Mouse (Mus musculus): ENCODE measurements around the gene Fbln1. TPM values are rescaled to one million over a fixed set of nuclear protein-coding genes. Genes with fewer than 3 reads are reported as not detected.
A peak's percentile ranks its signal among the peaks of the same experiment; 100 is the strongest.

Fbln1 gene
- total and polyA plus RNA-seq, 2 experiments from 2014 or later = 46.2 to 57.8 TPM

DNA sequence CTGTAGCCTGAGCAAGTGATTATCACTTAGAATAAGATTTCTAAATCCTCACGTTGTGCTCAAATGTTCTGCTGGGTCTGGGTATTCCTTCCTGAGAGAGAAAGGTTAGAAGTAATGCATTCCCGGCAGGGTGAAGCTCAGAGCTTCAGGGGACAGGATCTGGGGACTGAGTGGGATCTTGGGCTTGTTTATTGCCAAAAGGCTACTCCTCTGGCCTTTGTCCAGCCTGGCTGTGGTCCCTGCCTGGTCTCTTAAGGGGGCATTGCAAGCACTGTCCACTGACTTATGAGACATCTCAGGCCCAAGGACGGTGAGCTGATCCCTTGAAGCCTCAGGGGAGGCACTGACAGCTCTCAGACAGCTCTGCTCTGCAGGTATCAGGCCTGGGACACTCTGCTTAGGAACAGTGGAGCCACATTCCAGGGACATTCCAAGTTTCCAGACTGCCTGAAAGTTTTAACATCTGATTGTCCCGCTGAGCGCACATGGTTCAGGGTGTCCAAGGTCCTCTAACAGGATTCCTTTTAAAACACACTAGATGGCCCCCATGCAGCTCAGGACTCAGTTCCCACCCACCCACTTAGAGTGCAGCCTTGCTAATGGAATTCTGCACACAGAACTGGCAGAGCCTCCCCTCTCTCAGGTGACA is 13.0 kb downstream of the Fbln1 start:
- H3K27me3 ChIP-seq (ENCODE audit: insufficient read depth, low read length) = no peaks in the 10 kb centered on the region
- H3K9me3 ChIP-seq (ENCODE audit: low read length) = no peaks in the 10 kb centered on the region
- no peak overlapping the region for H3K27ac ChIP-seq (ENCODE audit: low read depth, low read length)
- DNase-seq (ENCODE audit: low spot score) (peak; percentile 22), ATAC-seq (ENCODE audit: low FRiP score) (no peak)
- TF ChIP-seq CTCF (IDR thresholded peaks at IDR 0.05) = no peak
- no peak overlapping the region for H3K4me3 ChIP-seq (ENCODE audit: low read depth, low read length)
- H3K4me2 ChIP-seq (ENCODE audit: low read depth, low read length, poor library complexity, severe bottlenecking) = no peak overlapping the region
- H3K36me3 ChIP-seq (ENCODE audit: insufficient read depth, low read length) = no peaks in the 10 kb centered on the region
- 76% methylated on average over 5 of the region's 5 CpGs for WGBS
- 0 out of 2 replicates have a peak, but pooled peaks cover 3% of the 10 kb centered on the region for H3K4me1 ChIP-seq (ENCODE audit: insufficient read depth, low read length)
- H3K9ac ChIP-seq (replicated peaks; ENCODE audit: low read length, poor library complexity, severe bottlenecking) = no peak overlapping the region

DNA sequence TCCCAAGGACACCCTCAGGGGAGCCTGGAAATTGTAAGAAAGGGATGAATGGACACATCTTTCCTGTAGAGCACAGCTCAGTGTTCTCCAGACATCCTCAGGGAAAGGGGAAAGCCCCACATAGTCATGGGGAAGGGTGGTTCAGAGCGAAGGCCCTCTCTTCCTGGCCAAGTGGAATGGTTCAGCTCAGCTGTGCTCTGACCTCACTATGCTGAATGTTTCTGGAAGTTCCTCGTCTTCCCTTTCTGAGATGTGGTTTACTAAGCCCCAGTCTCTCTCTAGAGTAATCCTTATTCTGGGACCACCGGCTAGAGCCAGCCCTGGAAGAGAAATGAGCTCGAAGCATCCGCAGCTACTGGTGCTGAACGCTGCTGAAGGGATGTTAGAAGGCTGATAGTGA is 14.6 kb downstream of the Fbln1 start:
- TF ChIP-seq CTCF (IDR thresholded peaks at IDR 0.05) = no peak
- Histone ChIP-seq H3K4me3 (ENCODE audit: low read depth, low read length) (no peak overlapping the region), H3K27ac (ENCODE audit: low read depth, low read length) (no peak overlapping the region), H3K27me3 (ENCODE audit: insufficient read depth, low read length) (no peaks in the 10 kb centered on the region), H3K36me3 (ENCODE audit: insufficient read depth, low read length) (no peaks in the 10 kb centered on the region), H3K9ac (replicated peaks; ENCODE audit: low read length, poor library complexity, severe bottlenecking) (no peak overlapping the region), H3K4me2 (ENCODE audit: low read depth, low read length, poor library complexity, severe bottlenecking) (no peak overlapping the region), H3K9me3 (ENCODE audit: low read length) (no peaks in the 10 kb centered on the region), H3K4me1 (ENCODE audit: insufficient read depth, low read length) (0 out of 2 replicates have a peak, but pooled peaks cover 3% of the 10 kb centered on the region)
- 87% methylated on average over 6 of the region's 6 CpGs for WGBS
- ATAC-seq (ENCODE audit: low FRiP score) (no peak), DNase-seq (ENCODE audit: low spot score) (no peak)

DNA sequence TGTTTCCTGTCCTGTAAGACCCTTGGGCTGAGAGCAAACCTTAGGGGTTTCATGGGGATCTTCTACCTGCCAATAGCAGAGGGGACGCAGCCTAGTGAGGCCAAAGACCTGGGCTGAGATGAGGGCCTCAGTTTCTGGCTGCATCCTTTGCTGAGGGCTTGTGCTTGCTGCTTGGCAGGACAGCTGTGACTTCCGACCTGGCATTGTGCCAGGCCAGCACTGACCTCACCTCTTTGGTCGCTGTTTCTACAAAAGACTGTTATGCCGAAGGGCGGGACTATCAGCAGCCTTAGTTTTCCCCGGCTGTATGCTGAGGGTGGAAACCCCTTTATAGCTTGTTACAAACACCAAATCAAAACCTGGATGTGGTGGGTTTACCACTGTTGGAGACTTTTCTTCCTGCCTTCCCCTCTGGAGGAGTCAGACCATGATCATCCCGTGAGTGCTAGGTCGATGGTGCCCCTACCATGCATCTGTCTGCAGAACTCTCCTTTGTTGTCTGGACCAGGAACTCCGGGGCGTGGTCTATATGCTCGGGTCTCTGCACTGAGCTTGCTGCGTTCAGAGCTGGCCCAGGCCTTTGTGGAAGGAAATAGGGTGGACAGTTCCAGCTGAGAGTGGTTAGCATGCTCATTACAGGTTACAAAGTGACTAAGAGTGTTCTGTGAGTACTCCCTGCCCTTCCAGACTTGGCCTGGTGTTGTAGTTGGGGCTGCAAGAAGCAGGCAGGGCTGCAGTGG is 15.5 kb downstream of the Fbln1 start:
- Histone ChIP-seq H3K4me1 (ENCODE audit: insufficient read depth, low read length) (0 out of 2 replicates have a peak, but pooled peaks cover 3% of the 10 kb centered on the region), H3K9ac (replicated peaks; ENCODE audit: low read length, poor library complexity, severe bottlenecking) (no peak overlapping the region), H3K4me2 (ENCODE audit: low read depth, low read length, poor library complexity, severe bottlenecking) (no peak overlapping the region), H3K9me3 (ENCODE audit: low read length) (no peaks in the 10 kb centered on the region), H3K27me3 (ENCODE audit: insufficient read depth, low read length) (no peaks in the 10 kb centered on the region), H3K36me3 (ENCODE audit: insufficient read depth, low read length) (no peaks in the 10 kb centered on the region), H3K27ac (ENCODE audit: low read depth, low read length) (no peak overlapping the region), H3K4me3 (ENCODE audit: low read depth, low read length) (no peak overlapping the region)
- TF ChIP-seq CTCF (IDR thresholded peaks at IDR 0.05) = no peak
- WGBS = 64% methylated on average over 12 of the region's 12 CpGs
- no peak for DNase-seq (ENCODE audit: low spot score)
- no peak for ATAC-seq (ENCODE audit: low FRiP score)

DNA sequence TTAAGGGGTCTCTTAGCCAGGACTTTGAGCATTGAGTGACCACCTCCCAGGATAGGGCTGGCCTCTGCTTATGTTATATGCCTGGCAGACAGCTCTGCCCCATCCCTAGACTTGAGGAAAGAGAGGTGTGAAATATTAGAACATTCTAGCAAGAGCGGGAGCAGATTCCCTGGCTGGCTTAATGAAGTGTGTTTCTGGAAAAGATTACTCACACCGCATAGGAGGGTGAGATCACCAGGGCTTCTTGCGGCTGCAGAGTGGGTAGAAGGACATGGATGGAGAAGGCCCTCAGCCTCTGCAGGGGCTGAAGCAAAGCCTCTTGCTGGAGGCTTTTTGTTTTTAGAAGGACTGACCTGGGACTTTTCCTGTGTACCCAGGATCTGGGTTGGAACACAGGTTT is 19.9 kb downstream of the Fbln1 start:
- 0 out of 2 replicates have a peak, but pooled peaks cover 3% of the 10 kb centered on the region for H3K4me1 ChIP-seq (ENCODE audit: insufficient read depth, low read length)
- 91% methylated on average over 3 of the region's 3 CpGs for WGBS
- no peak for ATAC-seq (ENCODE audit: low FRiP score)
- no peak overlapping the region for H3K9ac ChIP-seq (replicated peaks; ENCODE audit: low read length, poor library complexity, severe bottlenecking)
- H3K36me3 ChIP-seq (ENCODE audit: insufficient read depth, low read length) = no peaks in the 10 kb centered on the region
- TF ChIP-seq CTCF (IDR thresholded peaks at IDR 0.05) = no peak
- H3K27me3 ChIP-seq (ENCODE audit: insufficient read depth, low read length) = no peaks in the 10 kb centered on the region
- no peak for DNase-seq (ENCODE audit: low spot score)
- no peak overlapping the region for H3K4me2 ChIP-seq (ENCODE audit: low read depth, low read length, poor library complexity, severe bottlenecking)
- no peaks in the 10 kb centered on the region for H3K9me3 ChIP-seq (ENCODE audit: low read length)
- H3K4me3 ChIP-seq (ENCODE audit: low read depth, low read length) = no peak overlapping the region
- H3K27ac ChIP-seq (ENCODE audit: low read depth, low read length) = no peak overlapping the region

DNA sequence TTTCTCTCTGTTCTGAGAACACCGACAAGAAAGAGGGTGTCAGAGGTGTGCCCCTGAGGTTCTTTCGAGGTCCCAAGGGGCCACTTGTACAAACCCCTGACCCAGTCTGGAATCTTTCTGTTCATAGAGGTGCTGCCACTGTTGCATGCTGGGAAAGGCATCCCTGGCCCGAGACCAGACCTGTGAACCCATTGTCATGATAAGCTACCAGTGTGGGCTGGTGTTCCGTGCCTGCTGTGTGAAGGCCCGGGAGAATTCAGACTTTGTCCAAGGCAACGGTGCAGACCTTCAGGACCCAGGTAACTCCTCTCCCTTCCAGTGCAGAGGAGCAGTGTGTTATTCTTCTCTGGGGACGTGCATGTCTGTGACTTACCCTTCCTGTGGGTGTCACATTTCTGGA is 21.1 kb downstream of the Fbln1 start:
- TF ChIP-seq CTCF (IDR thresholded peaks at IDR 0.05) = no peak
- H3K36me3 ChIP-seq (ENCODE audit: insufficient read depth, low read length) = no peaks in the 10 kb centered on the region
- no peak for DNase-seq (ENCODE audit: low spot score)
- H3K9ac ChIP-seq (replicated peaks; ENCODE audit: low read length, poor library complexity, severe bottlenecking) = no peak overlapping the region
- no peaks in the 10 kb centered on the region for H3K9me3 ChIP-seq (ENCODE audit: low read length)
- WGBS = 84% methylated on average over 7 of the region's 7 CpGs
- H3K4me3 ChIP-seq (ENCODE audit: low read depth, low read length) = no peak overlapping the region
- no peaks in the 10 kb centered on the region for H3K27me3 ChIP-seq (ENCODE audit: insufficient read depth, low read length)
- no peak overlapping the region for H3K27ac ChIP-seq (ENCODE audit: low read depth, low read length)
- no peak overlapping the region for H3K4me2 ChIP-seq (ENCODE audit: low read depth, low read length, poor library complexity, severe bottlenecking)
- ATAC-seq (ENCODE audit: low FRiP score) = no peak
- H3K4me1 ChIP-seq (ENCODE audit: insufficient read depth, low read length) = no peaks in the 10 kb centered on the region

DNA sequence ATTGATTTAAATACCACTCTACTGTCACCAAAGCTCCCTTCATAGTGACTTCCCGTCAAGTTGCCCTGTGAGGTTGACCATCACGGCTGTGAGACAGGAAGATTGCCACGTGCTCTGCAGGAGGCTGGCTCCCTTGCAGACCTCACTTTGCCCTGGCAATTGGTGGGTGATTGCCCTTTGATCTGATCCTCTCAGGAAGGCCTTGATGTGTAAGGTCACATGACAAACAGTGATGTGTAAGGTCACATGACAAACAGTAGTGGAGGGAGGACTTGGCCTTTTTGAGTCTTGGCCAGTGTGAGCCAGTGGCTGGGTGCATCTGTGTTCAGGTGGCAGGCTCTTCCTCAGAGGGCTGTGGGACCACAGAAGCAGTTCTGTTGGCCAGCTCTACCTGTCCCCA is 22.8 kb downstream of the Fbln1 start:
- Histone ChIP-seq H3K4me1 (ENCODE audit: insufficient read depth, low read length) (no peaks in the 10 kb centered on the region), H3K4me2 (ENCODE audit: low read depth, low read length, poor library complexity, severe bottlenecking) (no peak overlapping the region), H3K4me3 (ENCODE audit: low read depth, low read length) (no peak overlapping the region), H3K27ac (ENCODE audit: low read depth, low read length) (no peak overlapping the region), H3K9ac (replicated peaks; ENCODE audit: low read length, poor library complexity, severe bottlenecking) (no peak overlapping the region), H3K36me3 (ENCODE audit: insufficient read depth, low read length) (no peaks in the 10 kb centered on the region), H3K9me3 (ENCODE audit: low read length) (no peaks in the 10 kb centered on the region), H3K27me3 (ENCODE audit: insufficient read depth, low read length) (no peaks in the 10 kb centered on the region)
- ATAC-seq (ENCODE audit: low FRiP score) (no peak), DNase-seq (ENCODE audit: low spot score) (no peak)
- no peak for TF ChIP-seq CTCF (IDR thresholded peaks at IDR 0.05)
- 84% methylated on average over 3 of the region's 3 CpGs for WGBS
